Mouse (Mus musculus) E14TG2a.4 (cell line): ENCODE results near the gene Dock7.

Experiments
- CTCF ChIP-seq: conservative IDR thresholded peaks from 2 replicates; pipeline ENCODE4 v1.5.1; 2014; ENCODE audit warnings: low read length
- POU5F1 ChIP-seq: IDR thresholded peaks from 2 replicates; pipeline ENCODE4 v1.6.1; 2014; ENCODE audit warnings: low read length, borderline replicate concordance

DNA sequence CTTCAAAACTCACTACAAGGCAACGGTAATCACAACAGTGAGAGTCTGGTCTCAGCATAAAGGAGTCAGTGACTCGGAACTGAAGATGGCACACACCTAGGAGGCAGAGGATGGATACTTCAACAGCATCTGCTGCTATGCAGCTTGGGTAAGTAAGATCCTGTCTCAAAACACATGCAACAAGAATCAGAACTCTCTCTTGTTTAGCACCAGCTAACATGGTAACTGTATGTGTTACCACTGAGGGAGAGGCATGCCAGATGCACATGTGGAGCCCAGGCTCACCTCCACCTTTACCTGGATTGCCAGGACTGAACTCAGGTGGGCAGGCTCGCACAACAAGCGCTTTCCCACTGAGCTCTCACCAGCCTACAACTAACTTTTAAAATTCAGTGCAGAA, 11.9 kb downstream of the Dock7 start:
- TF ChIP-seq CTCF = no peak
- TF ChIP-seq POU5F1 = no peak
